Comparison of ENCODE assay signal across 20 mouse cellular contexts in genomic region chr11:49050064-49050463, GRCm38 (mm10). TPM values are rescaled to one million over a fixed set of nuclear protein-coding genes. Genes with fewer than 3 reads are reported as not detected.
"Had no signal": no experiment of that assay in that cellular context is flagged by ENCODE, and none has a peak within 500 bp of the region (broad histone marks: within the 10 kb centered on the region; RNA-seq: fewer than 3 reads in every experiment).

No protein-coding gene starts in this region.

RNA-seq across cellular contexts. Expression of gene Tgtp2, which starts 13.9 kb away (rescaled TPM):
- total RNA-seq: gastrocnemius, postnatal 14 days; heart, postnatal 10 days; heart, postnatal 4 days; hindbrain, postnatal 0 days; layer of hippocampus, adult 18-20 months; layer of hippocampus, postnatal 14 days; left cerebral cortex, postnatal 10 days; left cerebral cortex, postnatal 4 days had no signal
- polyA plus RNA-seq: heart, embryonic 10.5 days; heart, embryonic 12.5 days; heart, embryonic 14.5 days; hindbrain, embryonic 11.5 days; hindbrain, embryonic 13.5 days; hindbrain, embryonic 15.5 days; kidney, embryonic 15.5 days; limb, embryonic 11.5 days; limb, embryonic 13.5 days had no signal

RNA-seq across cellular contexts. Expression of gene Tgtp1, which starts 56.1 kb away (rescaled TPM):
- total RNA-seq: hindbrain, postnatal 0 days; left cerebral cortex, postnatal 4 days had no signal
- polyA plus RNA-seq: heart, embryonic 12.5 days; hindbrain, embryonic 11.5 days; hindbrain, embryonic 15.5 days; limb, embryonic 11.5 days had no signal

RNA-seq across cellular contexts. Expression of gene Gm12185, which starts 58.0 kb away (rescaled TPM):
- total RNA-seq: hindbrain, postnatal 0 days; layer of hippocampus, postnatal 14 days; left cerebral cortex, postnatal 10 days had no signal
- polyA plus RNA-seq: heart, embryonic 10.5 days; heart, embryonic 12.5 days; heart, embryonic 14.5 days; hindbrain, embryonic 11.5 days; hindbrain, embryonic 13.5 days; hindbrain, embryonic 15.5 days; hindbrain, postnatal 0 days; intestine, embryonic 16.5 days; kidney, embryonic 15.5 days; kidney, postnatal 0 days; limb, embryonic 11.5 days; limb, embryonic 13.5 days; limb, embryonic 15.5 days had no signal
